Mouse (Mus musculus) CH12.LX (cell line): ENCODE data around the gene Gm281.
A peak's percentile ranks its signal among the peaks of the same experiment; 100 is the strongest.

ENCODE experiments used
- CHD1 ChIP-seq: IDR thresholded peaks from 2 replicates; pipeline ENCODE4 v1.6.1; 2012; ENCODE audit warnings: low read depth, low read length, improper control_type of control experiment, inconsistent platforms
- CTCF ChIP-seq, 2 experiments: IDR thresholded peaks in 1 of 2; conservative IDR thresholded peaks in 1 of 2; 2 replicates each; pipeline ENCODE4 v1.5.1; 2011 to 2012; ENCODE audit warnings: low read depth in 2 of 2, low read length in 2 of 2, improper control_type of control experiment in 1 of 2, inconsistent platforms in 1 of 2, mild to moderate bottlenecking in 1 of 2, moderate library complexity in 1 of 2
- ELF1 ChIP-seq: IDR thresholded peaks from 2 replicates; pipeline ENCODE4 v1.6.1; 2014; ENCODE audit warnings: low read depth, mild to moderate bottlenecking, inconsistent platforms, low read length, improper control_type of control experiment
- EP300 ChIP-seq: IDR thresholded peaks from 2 replicates; pipeline ENCODE4 v1.6.1; 2011; ENCODE audit warnings: low read length, improper control_type of control experiment
- NRF1 ChIP-seq: IDR thresholded peaks from 2 replicates; pipeline ENCODE4 v1.6.1; 2014; ENCODE audit warnings: low read depth, mild to moderate bottlenecking, inconsistent platforms, low read length, improper control_type of control experiment, moderate library complexity
- POLR2A ChIP-seq: IDR thresholded peaks from 2 replicates; pipeline ENCODE4 v1.6.1; 2011; ENCODE audit warnings: low read depth, mild to moderate bottlenecking, improper control_type of control experiment, low read length
- POLR2AphosphoS2 ChIP-seq: IDR thresholded peaks from 2 replicates; pipeline ENCODE4 v1.6.1; 2011; ENCODE audit warnings: low read depth, low read length, improper control_type of control experiment
- RAD21 ChIP-seq: IDR thresholded peaks from 2 replicates; pipeline ENCODE4 v1.6.1; 2011; ENCODE audit warnings: low read depth, mild to moderate bottlenecking, low read length, improper control_type of control experiment, moderate library complexity
- SIN3A ChIP-seq: IDR thresholded peaks from 2 replicates; pipeline ENCODE4 v1.6.1; 2012; ENCODE audit warnings: low read length, improper control_type of control experiment, inconsistent platforms
- TBP ChIP-seq: conservative IDR thresholded peaks from 2 replicates; pipeline ENCODE4 v1.6.1; 2011; ENCODE audit warnings: low read depth, low read length, improper control_type of control experiment
- UBTF ChIP-seq: IDR thresholded peaks from 2 replicates; pipeline ENCODE4 v1.6.1; 2012; ENCODE audit warnings: low read depth, mild to moderate bottlenecking, inconsistent platforms, low read length, improper control_type of control experiment, moderate library complexity
- ZNF384 ChIP-seq: IDR thresholded peaks from 2 replicates; pipeline ENCODE4 v1.6.1; 2012; ENCODE audit warnings: low read depth, low read length, improper control_type of control experiment, inconsistent platforms

- TF ChIP-seq ELF1 (no peak), CHD1 (no peak), UBTF (no peak), RAD21 (peak; percentile 94), CTCF (conservative IDR thresholded peaks at IDR 0.05 in 1 of 2, IDR thresholded peaks at IDR 0.05 in 1 of 2; ENCODE audit: low read depth in 2 of 2, low read length in 2 of 2) (peak; percentile 70 to 88), TBP (no peak), POLR2A (no peak), NRF1 (no peak), SIN3A (no peak), POLR2AphosphoS2 (no peak), EP300 (no peak), ZNF384 (no peak)
Measured at GRCm38 (mm10) chr14:13917630-13918029, 3.4 kb upstream of the Gm281 start.
